Mouse (Mus musculus) ovary, postnatal 36 days (tissue): Measurements from ENCODE around the gene Sec24b.

Source experiments
- DNase-seq: peaks from one replicate; pipeline ENCODE4 v3.0.0; 2022; ENCODE audit warnings: low spot score, mixed read lengths

Sec24b gene

GRCm38 (mm10) chr3:129970529-129971515 is 90.5 kb downstream of the Sec24b start:
- no peak for DNase-seq

- peak; percentile 32 for DNase-seq
Observed at GRCm38 (mm10) chr3:129969432-129970395, 91.6 kb downstream of the Sec24b start, which contains the start of gene Mcub. TSS of gene Mcub (minus strand) at chr3:129970206.

- no peak for DNase-seq
Observed at GRCm38 (mm10) chr3:129969031-129969430, 92.3 kb downstream of the Sec24b start.

GRCm38 (mm10) chr3:129967874-129968273 is 93.5 kb downstream of the Sec24b start:
- no peak for DNase-seq

- no peak for DNase-seq
Observed at GRCm38 (mm10) chr3:129964681-129965080, 96.7 kb downstream of the Sec24b start.

GRCm38 (mm10) chr3:129962533-129962932 is 98.8 kb downstream of the Sec24b start:
- no peak for DNase-seq

GRCm38 (mm10) chr3:129953296-129953695 is 108.1 kb downstream of the Sec24b start:
- no peak for DNase-seq

- no peak for DNase-seq
Observed at GRCm38 (mm10) chr3:129949158-129949773, 112.1 kb downstream of the Sec24b start.

- no peak for DNase-seq
Observed at GRCm38 (mm10) chr3:129948359-129948758, 113.0 kb downstream of the Sec24b start.

- DNase-seq = no peak
Observed at GRCm38 (mm10) chr3:129946217-129946914, 115.0 kb downstream of the Sec24b start.

GRCm38 (mm10) chr3:129943813-129944212 is 117.5 kb downstream of the Sec24b start:
- DNase-seq = no peak

- DNase-seq = no peak
Observed at GRCm38 (mm10) chr3:129941291-129941690, 120.1 kb downstream of the Sec24b start.

- DNase-seq = no peak
Observed at GRCm38 (mm10) chr3:129940780-129941179, 120.6 kb downstream of the Sec24b start.

- DNase-seq = no peak
Observed at GRCm38 (mm10) chr3:129939058-129939457, 122.3 kb downstream of the Sec24b start.

GRCm38 (mm10) chr3:129937848-129938247 is 123.5 kb downstream of the Sec24b start:
- peak; percentile 24 for DNase-seq

GRCm38 (mm10) chr3:129936561-129936960 is 124.8 kb downstream of the Sec24b start:
- no peak for DNase-seq
